Mouse (Mus musculus): ENCODE data around the gene Ppp1r3c.

GRCm38 (mm10) chr19:36724970-36725369 is 11.5 kb downstream of the Ppp1r3c start:
- TF ChIP-seq TAL1 (IDR thresholded peaks at IDR 0.05; ENCODE audit: low read length) (no peak), GATA1 (IDR thresholded peaks at IDR 0.05; ENCODE audit: low read length) (no peak)
